Mouse (Mus musculus) gonadal fat pad, adult 2 months (tissue): Measurements from ENCODE around the gene Vmn1r171. TPM values are rescaled to one million over a fixed set of nuclear protein-coding genes. Genes with fewer than 3 reads are reported as not detected.
"Not testable (repeated sequence)": the region's sequence is repeated elsewhere in the genome, so short reads cannot be mapped to it uniquely, and the experiment has no call there.

Source experiments
- DNase-seq: peaks from one replicate; pipeline ENCODE4 v3.0.0-alpha.2; 2012; ENCODE audit warnings: low read depth
- polyA plus RNA-seq: library from polyadenylated mRNA; depleted of rRNA; stranded (reverse); fragments of >200 nt; gene quantifications from 2 replicates; pipeline ENCODE4 v1.2.3, GENCODE M21; 2012; rRNA removed

Gene Vmn1r171
- polyA plus RNA-seq, result not detected in 2 replicates

GRCm38 (mm10) chr7:23630422-23630821 is at the start of gene Vmn1r171:
TSS of gene Vmn1r171 (plus strand) at chr7:23630722.
- DNase-seq, result no peak

- not testable (repeated sequence) for DNase-seq
Measured at GRCm38 (mm10) chr7:23605875-23606274, 24.6 kb upstream of the Vmn1r171 start, which contains the start of gene Vmn1r170. TSS of gene Vmn1r170 (plus strand) at chr7:23606175.

GRCm38 (mm10) chr7:23658016-23658415 is 27.5 kb downstream of the Vmn1r171 start, which contains the start of gene Vmn1r172:
TSS of gene Vmn1r172 (plus strand) at chr7:23658316.
- no peak for DNase-seq

Other genes starting within 250 kb of the Vmn1r171 start
- not detected in 2 replicates for gene Nlrp5, start 244.8 kb upstream of the Vmn1r171 start, polyA plus RNA-seq
- not detected in 2 replicates for gene Vmn1r167, start 123.5 kb upstream of the Vmn1r171 start, polyA plus RNA-seq
- gene Vmn1r168, start 91.0 kb upstream of the Vmn1r171 start, polyA plus RNA-seq, result not detected in 2 replicates
- gene Vmn1r169, start 55.2 kb upstream of the Vmn1r171 start, polyA plus RNA-seq, result not detected in 2 replicates
- not detected in 2 replicates for gene Vmn1r170, start 24.5 kb upstream of the Vmn1r171 start, polyA plus RNA-seq
- gene Vmn1r172, start 27.6 kb downstream of the Vmn1r171 start, polyA plus RNA-seq, result not detected in 2 replicates
- not detected in 2 replicates for gene Vmn1r173, start 70.0 kb downstream of the Vmn1r171 start, polyA plus RNA-seq
- not detected in 2 replicates for gene Vmn1r174, start 121.5 kb downstream of the Vmn1r171 start, polyA plus RNA-seq
- gene Vmn1r175, start 179.9 kb downstream of the Vmn1r171 start, polyA plus RNA-seq, result not detected in 2 replicates
- not detected in 2 replicates for gene Vmn1r176, start 206.7 kb downstream of the Vmn1r171 start, polyA plus RNA-seq
- gene Vmn1r177, start 235.7 kb downstream of the Vmn1r171 start, polyA plus RNA-seq, result not detected in 2 replicates